Mouse (Mus musculus) embryonic fibroblast, embryonic 13.5 days (primary cell): ENCODE results near the gene Ggct. TPM values are rescaled to one million over a fixed set of nuclear protein-coding genes. Genes with fewer than 3 reads are reported as not detected.

Experiments used
- H3K27ac ChIP-seq: 2 replicates; pipeline ENCODE4 v1.5.1; 2012; ENCODE audit warnings: low read length, control low read depth, inconsistent platforms; ENCODE audit not compliant: insufficient read depth
- H3K4me1 ChIP-seq: 2 replicates; pipeline ENCODE4 v1.6.1; 2011; ENCODE audit warnings: low read length; ENCODE audit not compliant: control insufficient read depth, insufficient read depth
- H3K4me3 ChIP-seq: 2 replicates; pipeline ENCODE4 v1.5.1; 2011; ENCODE audit warnings: mild to moderate bottlenecking, control low read depth, low read length; ENCODE audit not compliant: insufficient read depth
- CTCF ChIP-seq: IDR thresholded peaks from 2 replicates; pipeline ENCODE4 v1.5.1; 2011; ENCODE audit warnings: mild to moderate bottlenecking, control low read depth, low read length, moderate library complexity, borderline replicate concordance; ENCODE audit not compliant: insufficient read depth
- POLR2A ChIP-seq: IDR thresholded peaks from 2 replicates; pipeline ENCODE4 v1.6.1; 2011; ENCODE audit warnings: low read depth, mild to moderate bottlenecking, control low read depth, low read length, moderate library complexity
- polyA plus RNA-seq: library from polyadenylated mRNA; stranded (reverse); fragments of >200 nt; gene quantifications from 2 replicates; pipeline ENCODE4 v1.2.4, GENCODE M21; 2011; ENCODE audit warnings: low read depth; ENCODE audit not compliant: missing spikeins, insufficient read length

The Ggct gene
- polyA plus RNA-seq, 1 experiment = 7.2 TPM

DNA sequence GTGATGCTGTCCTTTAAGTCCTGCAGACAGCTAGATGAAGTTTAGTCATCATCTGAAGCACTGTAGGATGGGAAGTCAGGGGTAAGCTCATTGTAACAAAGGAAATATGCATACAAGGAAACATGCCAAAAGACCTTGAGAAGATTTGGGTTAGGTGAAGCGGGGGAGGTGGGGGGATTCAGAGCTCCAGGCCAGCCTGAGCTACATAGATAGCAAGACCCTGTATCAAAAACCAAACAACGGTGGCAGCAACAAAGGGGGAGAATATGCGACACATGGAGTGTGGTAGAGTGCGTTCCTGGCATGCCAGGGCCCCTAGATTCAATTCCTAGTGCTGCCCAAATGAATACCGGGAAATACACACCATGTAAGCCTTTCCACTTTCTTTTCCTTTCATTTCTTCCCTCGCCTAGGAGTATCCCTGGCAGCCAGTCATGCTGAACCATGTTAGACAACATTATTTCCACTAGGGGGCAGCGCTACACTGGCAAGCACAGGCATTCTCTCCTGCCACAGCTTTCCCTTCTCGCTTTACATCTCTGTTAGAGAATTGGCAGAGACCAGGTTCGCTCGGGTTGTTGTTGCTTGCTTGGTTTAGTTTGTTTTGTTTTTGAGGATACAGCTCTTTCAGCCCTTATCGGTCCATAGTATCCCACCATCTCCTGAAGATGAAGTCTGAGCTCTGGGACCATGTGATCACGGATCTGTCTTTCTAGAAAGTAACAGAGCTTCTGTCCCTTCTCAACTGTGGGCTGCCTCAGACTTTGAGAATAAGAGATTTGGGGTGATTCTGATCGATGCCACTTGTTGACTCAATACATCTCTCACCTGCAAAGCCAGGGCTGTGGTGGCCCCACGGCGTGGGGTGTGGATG, 24.2 kb upstream of the Ggct start:
- peaks cover 6% of the 10 kb centered on the region; the same call in 1 of the 2 replicates for H3K4me1 ChIP-seq
- peak overlapping the region; percentile 23; the same call in 1 of the 2 replicates for H3K27ac ChIP-seq
- TF ChIP-seq CTCF (peak; percentile 81), POLR2A (no peak)
- no peak overlapping the region; the same call in 1 of the 2 replicates for H3K4me3 ChIP-seq

GRCm38 (mm10) chr6:55016236-55016635, 23.5 kb upstream of the Ggct start:
- H3K27ac ChIP-seq = 0 out of 2 replicates have a peak overlapping the region, but pooled peaks have one; percentile 23
- peaks cover 6% of the 10 kb centered on the region; the same call in 1 of the 2 replicates for H3K4me1 ChIP-seq
- H3K4me3 ChIP-seq = no peak overlapping the region
- TF ChIP-seq POLR2A (no peak), CTCF (peak; percentile 50; the same call in 1 of the 2 replicates)

GRCm38 (mm10) chr6:55014184-55014583, 21.4 kb upstream of the Ggct start:
- Histone ChIP-seq H3K27ac (no peak overlapping the region), H3K4me3 (no peak overlapping the region), H3K4me1 (peaks cover 6% of the 10 kb centered on the region; the same call in 1 of the 2 replicates)
- TF ChIP-seq CTCF (no peak), POLR2A (no peak)

- Histone ChIP-seq H3K27ac (no peak overlapping the region), H3K4me1 (peaks cover 6% of the 10 kb centered on the region; the same call in 1 of the 2 replicates), H3K4me3 (no peak overlapping the region)
- no peak for TF ChIP-seq CTCF
- no peak for TF ChIP-seq POLR2A
Measured at GRCm38 (mm10) chr6:55012516-55012915, 19.8 kb upstream of the Ggct start.

GRCm38 (mm10) chr6:55010330-55011091, 17.8 kb upstream of the Ggct start:
- Histone ChIP-seq H3K4me3 (no peak overlapping the region), H3K4me1 (no peaks in the 10 kb centered on the region), H3K27ac (no peak overlapping the region)
- TF ChIP-seq CTCF (no peak), POLR2A (no peak)

DNA sequence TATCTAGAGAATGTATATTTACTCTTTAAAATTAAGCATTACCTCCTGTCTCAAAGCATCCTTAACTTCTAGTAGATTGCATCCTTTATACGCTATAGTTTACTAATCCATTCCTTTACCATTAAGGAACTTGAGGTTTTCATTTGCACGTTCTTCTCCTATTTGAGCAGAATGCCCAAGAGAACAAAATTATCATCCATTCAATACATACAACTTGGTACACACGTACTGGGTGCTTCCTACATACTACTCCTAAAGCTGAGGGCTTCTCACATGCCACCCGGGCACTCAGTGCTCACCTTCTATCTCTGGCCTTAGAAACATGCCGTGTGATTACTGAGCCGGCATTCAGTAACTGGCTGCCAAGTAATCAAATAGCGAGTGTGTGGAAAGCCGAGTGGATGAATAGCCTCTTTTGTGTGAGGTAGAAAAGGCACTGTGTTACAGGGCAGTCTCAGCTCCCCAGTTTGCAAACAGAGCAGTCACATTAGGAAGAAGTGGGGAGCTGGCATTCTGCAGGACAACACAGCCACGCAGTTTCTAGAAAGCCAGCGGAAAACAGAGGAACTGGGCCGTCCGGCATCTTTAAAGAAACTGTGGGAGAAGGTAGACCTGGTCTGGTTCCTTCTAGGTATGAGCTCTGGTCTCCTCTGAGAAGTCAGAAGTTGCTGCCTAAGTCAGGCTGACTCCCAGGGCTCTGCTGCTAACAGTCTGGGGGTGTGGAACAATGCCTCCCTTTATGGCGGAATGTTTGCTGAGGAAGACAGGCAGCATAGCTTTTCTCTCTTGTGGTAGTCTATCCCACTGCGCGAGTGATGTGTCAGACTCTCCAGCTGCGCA, 16.9 kb upstream of the Ggct start:
- Histone ChIP-seq H3K27ac (no peak overlapping the region), H3K4me1 (no peaks in the 10 kb centered on the region), H3K4me3 (no peak overlapping the region)
- TF ChIP-seq CTCF (no peak), POLR2A (no peak)

DNA sequence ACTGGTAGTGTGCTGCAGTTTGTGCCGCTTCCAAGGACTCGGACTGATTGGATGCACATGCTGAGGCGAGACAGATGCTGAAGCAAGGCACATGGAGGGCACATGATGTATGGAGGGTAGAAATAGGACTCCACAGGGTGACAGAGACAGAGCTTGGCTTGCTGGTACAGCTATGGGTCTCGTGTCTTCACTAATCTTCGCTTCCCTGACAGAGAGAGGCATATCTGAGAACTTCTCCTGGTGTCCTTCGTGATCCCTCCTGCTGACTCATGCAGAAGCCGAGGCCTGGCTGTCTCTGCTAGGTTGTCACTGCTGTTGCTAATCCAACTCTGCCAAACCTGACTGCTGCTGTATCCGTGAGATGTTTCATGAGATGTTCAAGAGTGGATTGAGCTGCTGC, 15.7 kb upstream of the Ggct start:
- no peak overlapping the region for H3K4me3 ChIP-seq
- H3K27ac ChIP-seq = no peak overlapping the region
- no peak for TF ChIP-seq CTCF
- no peak for TF ChIP-seq POLR2A
- H3K4me1 ChIP-seq = no peaks in the 10 kb centered on the region

GRCm38 (mm10) chr6:55003559-55003958, 10.8 kb upstream of the Ggct start:
- no peak overlapping the region for H3K27ac ChIP-seq
- H3K4me1 ChIP-seq = no peaks in the 10 kb centered on the region
- TF ChIP-seq CTCF = no peak
- TF ChIP-seq POLR2A = no peak
- H3K4me3 ChIP-seq = no peak overlapping the region

GRCm38 (mm10) chr6:55002438-55002837, 9.7 kb upstream of the Ggct start:
- Histone ChIP-seq H3K27ac (no peak overlapping the region), H3K4me3 (no peak overlapping the region), H3K4me1 (no peaks in the 10 kb centered on the region)
- TF ChIP-seq POLR2A (no peak), CTCF (no peak)
